Mouse (Mus musculus) cerebellum, adult (tissue): ENCODE results near the gene Nrp2.

ENCODE experiments used
- ATAC-seq: cut with Nextera tagmentation; 2 replicates; pipeline ENCODE4 v1.9.2; 2017; ENCODE audit warnings: mild to moderate bottlenecking, moderate library complexity, mixed read lengths; ENCODE audit not compliant: insufficient number of reproducible peaks, low FRiP score, low TSS enrichment

Gene Nrp2

DNA sequence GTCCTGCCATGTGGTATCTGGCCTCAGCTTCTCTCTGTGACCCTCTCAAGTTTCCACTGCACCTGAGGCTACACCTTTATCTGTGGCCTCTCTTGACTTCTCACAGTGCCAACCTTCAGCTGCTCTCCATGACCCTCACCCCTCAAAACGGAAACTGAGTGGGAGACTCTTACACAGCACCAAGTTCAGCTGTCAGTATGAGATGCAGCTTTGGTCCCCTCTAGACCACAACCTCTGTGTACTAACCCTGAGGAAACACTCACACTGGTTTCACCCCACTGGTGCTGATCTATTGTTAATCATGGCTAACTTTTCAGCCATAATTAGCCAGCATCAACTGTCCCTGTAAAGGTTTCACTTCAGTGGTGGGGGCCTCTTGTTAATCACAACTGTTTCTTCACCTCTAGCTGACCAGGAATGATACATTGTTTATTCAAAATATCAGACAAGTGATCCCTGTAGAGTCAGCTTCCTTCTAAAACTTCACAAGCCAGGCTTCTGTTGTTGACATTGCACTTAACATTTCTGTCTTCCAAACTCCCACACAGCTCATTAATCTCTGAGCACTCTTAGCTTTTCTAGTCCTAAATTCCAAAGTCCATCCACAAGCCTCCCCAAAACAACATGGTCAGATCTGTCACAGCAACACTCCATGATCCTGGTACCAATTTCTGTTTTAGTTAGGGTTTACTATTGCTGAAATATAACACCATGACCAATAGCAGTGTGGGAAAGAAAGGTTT is 131.5 kb downstream of the Nrp2 start:
- no peak for ATAC-seq

GRCm38 (mm10) chr1:62838083-62838482 is 135.0 kb downstream of the Nrp2 start:
- no peak for ATAC-seq

DNA sequence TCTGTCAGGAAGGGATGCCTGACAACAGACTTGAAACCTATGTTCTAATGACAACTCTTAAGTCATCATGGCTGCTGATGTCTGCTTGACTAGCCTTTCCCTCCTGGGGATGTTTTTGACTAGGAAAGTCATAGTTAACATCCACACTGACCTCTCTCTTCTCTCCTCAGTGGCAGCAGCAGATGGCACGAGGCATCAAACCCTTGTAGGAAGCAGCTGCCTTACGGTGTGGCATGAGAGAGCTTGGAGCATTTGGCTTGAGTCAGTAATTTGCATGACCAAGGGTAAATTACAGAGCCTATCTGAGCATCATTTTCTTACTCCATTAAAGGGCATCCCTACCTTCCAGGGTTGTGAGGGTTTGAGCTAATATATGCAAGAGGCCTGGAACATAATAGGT is 135.5 kb downstream of the Nrp2 start:
- no peak for ATAC-seq

DNA sequence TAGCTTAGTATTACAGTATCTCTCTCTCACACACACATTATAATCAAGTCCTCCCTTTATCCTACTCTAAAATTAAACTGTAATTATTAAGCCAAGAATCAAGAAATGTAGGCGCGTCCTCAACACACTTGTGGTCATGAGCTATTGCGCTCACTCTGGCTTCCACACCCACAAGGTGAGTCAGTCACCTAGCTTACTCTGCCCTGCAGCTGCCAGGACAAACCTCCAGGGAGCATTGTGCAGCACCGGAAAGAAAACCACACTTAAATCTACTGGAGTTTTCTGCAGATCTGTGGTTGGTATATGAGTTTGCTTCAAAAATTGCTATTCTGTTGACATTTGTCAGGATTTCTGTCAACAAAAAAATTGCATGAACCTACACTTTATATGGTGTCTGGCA is 140.1 kb downstream of the Nrp2 start:
- no peak for ATAC-seq

DNA sequence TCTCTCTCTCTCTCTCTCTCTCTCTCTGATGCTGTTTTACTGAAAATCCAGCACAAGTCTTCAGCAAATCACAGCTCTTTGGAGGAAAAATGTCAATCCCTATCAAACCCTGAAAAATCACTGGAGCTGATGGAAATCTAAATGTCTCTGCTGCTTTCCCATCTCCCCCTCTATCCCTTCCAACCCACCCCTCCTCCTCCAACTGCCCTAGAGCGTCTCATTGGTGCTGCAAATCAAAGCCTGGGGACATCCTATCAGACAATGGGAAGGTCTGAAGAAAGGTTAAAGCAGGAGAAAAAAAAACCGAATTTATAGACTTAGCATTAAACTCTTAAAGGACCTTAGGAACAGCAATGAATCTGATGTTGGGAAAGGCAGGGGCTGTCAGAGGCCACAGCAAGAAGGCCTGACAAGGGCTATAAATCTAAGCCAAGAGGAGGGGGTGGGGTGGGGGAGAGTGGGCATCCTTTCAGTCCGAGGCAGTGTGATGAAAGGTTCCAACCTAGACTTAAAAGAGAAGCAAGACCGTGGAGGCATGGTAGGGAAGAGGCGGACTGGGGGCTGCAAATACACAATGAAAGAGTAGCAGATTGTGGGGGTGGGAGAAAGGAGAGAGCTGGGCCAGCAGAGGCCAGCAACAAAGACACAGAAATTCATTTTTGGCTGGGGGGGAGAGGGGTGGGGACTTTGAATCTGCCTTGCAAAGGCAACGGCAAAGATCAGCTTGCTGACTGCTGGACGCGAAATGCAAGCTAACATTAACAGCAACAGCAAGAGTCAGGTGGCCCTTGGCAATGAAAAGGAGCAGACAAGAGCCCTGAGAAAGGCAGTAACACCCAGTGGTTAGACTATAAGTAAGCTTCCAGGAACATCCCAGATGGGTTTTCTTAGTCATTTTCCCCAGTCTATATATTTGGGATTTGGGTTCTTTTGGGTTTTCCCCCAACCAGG is 148.2 kb downstream of the Nrp2 start:
- ATAC-seq, result no peak

GRCm38 (mm10) chr1:62853362-62853761 is 150.3 kb downstream of the Nrp2 start:
- no peak for ATAC-seq

GRCm38 (mm10) chr1:62853996-62854395 is 150.9 kb downstream of the Nrp2 start:
- ATAC-seq, result no peak

DNA sequence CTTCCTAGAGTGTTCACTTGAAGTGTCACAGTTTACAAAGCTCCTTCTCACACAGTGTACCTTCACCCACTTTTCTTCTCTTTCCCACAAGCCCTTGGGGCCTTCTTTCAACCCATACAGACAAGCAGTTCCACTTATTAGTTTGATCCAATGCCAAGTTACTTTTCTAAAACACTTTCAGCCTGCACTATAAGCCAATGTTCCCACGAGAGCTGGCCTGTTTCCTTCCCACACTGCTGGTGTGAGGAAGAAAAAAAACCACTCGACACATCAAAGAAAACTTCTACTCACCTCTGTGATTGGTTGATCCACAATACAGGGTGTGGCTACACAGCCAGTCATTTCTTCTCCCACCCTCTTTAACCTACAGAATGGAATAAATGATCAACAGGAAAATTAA is 156.0 kb downstream of the Nrp2 start:
- ATAC-seq, result no peak

DNA sequence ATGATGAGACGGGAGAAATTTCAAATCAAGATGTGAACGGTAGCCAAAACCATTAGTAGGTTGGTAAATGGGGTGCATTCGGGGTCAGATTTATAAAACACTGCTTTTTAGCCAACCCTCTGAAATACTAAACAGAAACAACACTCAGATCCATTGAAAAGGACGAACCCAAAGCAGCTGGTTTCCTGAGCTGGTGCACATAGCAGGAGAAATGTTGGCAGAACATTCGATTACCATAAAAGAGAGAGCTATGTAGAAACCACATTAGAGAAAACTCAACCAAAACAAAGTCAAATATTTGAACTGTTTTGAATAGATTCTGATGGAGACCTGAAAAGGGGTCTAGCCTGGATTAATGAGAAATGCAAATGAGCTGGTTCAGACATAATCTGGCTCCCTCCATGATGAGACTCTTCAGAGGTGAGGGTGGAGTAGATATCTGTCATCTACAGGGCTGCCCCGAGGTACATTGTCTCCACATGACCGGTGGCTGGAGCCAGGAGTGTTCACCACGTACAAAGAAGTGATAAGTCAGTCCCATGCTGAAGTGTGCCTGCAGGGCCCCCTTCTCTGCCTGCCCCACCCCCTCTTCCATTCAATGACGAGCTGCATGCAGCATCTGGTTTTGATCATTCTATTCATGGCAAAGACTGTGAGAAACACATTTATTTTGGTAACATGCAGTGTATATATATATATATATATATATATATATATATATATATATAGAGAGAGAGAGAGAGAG is 156.6 kb downstream of the Nrp2 start:
- ATAC-seq, result no peak

DNA sequence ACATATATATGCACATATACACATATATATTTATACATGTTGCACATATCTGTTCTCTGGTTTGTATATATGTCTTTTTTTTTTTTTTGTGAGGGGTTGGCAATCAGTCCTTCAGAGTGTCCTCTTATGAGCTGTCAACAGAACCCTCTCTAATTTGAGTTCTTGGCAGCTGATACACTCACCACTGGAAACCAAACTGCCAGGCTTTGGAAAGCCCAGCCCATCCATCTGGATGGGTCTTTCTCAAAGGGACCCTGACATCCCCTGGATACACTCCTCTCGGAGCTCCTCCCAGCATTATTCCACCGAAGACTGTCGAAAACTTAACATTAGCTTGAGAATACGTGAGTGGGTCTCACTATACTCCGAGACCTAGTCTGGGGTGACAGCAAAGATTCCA is 157.2 kb downstream of the Nrp2 start:
- no peak for ATAC-seq

GRCm38 (mm10) chr1:62860788-62861187 is 157.7 kb downstream of the Nrp2 start:
- 0 out of 2 replicates have a peak, but pooled peaks have one; percentile 20 for ATAC-seq
